Mouse (Mus musculus): Measurements from ENCODE around the gene Usp35. TPM values are rescaled to one million over a fixed set of nuclear protein-coding genes. Genes with fewer than 3 reads are reported as not detected.

Gene Usp35
- polyA plus RNA-seq, 1 experiment from 2014 or later: 2.1 TPM

DNA sequence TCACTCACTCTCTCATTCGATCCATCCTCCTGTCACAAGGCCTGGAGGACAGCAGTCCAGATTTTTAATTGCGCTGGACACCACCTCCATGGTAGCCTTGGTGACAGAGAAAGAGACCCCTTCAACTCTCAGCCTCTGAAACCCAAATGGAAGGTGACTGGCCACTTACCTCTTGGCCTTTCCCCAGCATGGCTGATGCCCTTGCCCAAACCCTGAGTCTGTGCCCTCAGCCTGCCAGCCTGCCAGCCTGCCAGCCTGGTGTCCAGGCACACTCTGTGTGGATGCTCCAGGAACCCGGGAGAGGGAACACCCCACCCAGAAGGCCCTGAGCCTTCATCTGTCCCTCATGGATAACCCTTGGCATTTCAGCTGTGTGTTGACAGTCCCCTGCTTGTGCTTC is 2.1 kb downstream of the Usp35 start:
- Histone ChIP-seq H3K4me2 (no peak overlapping the region), H3K4me3 (ENCODE audit: low read depth, low read length) (no peak overlapping the region), H3K27me3 (ENCODE audit: insufficient read depth, low read length) (peaks cover 26% of the 10 kb centered on the region), H3K9me3 (ENCODE audit: low read depth, low read length) (no peaks in the 10 kb centered on the region), H3K27ac (ENCODE audit: low read depth) (no peak overlapping the region), H3K4me1 (ENCODE audit: insufficient read depth) (peaks cover 7% of the 10 kb centered on the region), H3K9ac (no peak overlapping the region), H3K36me3 (ENCODE audit: insufficient read depth) (no peaks in the 10 kb centered on the region)
- TF ChIP-seq CTCF (IDR thresholded peaks at IDR 0.05; ENCODE audit: low read depth): no peak
- WGBS: 80% methylated on average over 3 of the region's 3 CpGs
- DNase-seq (no peak), ATAC-seq (ENCODE audit: insufficient read depth) (no peak)

DNA sequence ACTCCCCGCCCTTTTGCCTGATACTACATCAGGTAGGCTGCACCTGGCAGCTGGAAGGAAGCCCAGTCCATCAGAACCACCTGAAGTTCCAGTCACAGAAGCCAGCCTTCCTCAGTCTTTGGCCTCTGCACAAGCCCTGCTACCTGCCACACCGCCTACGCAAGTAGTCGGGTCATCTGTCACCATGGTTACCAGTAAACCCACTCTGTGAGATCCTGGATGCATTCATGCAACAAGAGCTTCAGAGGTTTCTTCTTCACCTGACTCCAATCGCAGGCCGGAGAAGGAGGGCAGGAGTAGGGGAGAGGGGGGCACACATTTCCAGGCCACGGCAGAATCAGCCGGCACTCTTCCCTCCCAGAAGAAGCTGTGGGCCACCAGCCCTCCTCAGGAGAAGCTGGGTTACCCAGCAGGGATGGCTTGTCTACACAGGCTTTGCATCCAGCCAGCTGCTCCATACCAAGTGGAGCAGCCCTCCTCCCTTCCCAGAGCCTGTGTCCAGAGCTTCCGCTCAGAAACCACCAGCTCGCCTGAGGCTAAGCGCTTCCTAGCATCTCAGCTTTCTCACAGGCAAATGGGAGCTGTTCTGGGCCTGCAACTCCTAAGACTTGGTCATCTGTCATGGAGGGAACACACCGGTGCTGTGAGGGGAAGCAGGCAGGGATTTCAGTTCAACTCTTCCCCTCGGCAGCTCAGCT is 2.8 kb downstream of the Usp35 start:
- 67% methylated on average over 13 of the region's 13 CpGs for WGBS
- Histone ChIP-seq H3K4me2 (no peak overlapping the region), H3K9ac (no peak overlapping the region), H3K4me1 (ENCODE audit: insufficient read depth) (peaks cover 7% of the 10 kb centered on the region), H3K9me3 (ENCODE audit: low read depth, low read length) (no peaks in the 10 kb centered on the region), H3K36me3 (ENCODE audit: insufficient read depth) (no peaks in the 10 kb centered on the region), H3K4me3 (ENCODE audit: low read depth, low read length) (no peak overlapping the region), H3K27ac (ENCODE audit: low read depth) (no peak overlapping the region), H3K27me3 (ENCODE audit: insufficient read depth, low read length) (peaks cover 32% of the 10 kb centered on the region)
- no peak for DNase-seq
- no peak for ATAC-seq (ENCODE audit: insufficient read depth)
- no peak for TF ChIP-seq CTCF (IDR thresholded peaks at IDR 0.05; ENCODE audit: low read depth)

DNA sequence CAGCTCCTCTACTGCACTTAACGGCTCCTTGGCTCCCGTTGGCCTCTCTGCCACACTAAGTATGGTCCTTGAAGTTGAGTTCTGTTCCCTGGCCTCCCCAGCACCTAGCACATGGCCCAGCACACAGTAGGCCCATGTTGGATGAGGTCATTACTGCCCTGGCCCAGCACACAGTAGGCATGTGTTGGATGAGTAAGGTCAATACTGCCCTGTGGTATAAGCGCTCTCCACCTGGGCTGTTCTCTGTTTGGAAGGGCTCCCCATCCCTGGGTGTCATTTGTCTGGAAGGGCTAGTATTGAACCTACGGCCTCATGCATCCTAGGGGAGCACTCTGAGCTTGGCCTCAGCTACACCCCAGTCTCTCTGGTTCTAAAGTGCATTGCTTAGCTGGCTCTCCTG is 4.4 kb downstream of the Usp35 start:
- no peak for TF ChIP-seq CTCF (IDR thresholded peaks at IDR 0.05; ENCODE audit: low read depth)
- no peak overlapping the region for H3K4me2 ChIP-seq
- H3K27ac ChIP-seq (ENCODE audit: low read depth): no peak overlapping the region
- ATAC-seq (ENCODE audit: insufficient read depth) (no peak), DNase-seq (no peak)
- H3K27me3 ChIP-seq (ENCODE audit: insufficient read depth, low read length): peaks cover 33% of the 10 kb centered on the region
- H3K9ac ChIP-seq: no peak overlapping the region
- H3K9me3 ChIP-seq (ENCODE audit: low read depth, low read length): no peaks in the 10 kb centered on the region
- no peak overlapping the region for H3K4me3 ChIP-seq (ENCODE audit: low read depth, low read length)
- H3K4me1 ChIP-seq (ENCODE audit: insufficient read depth): no peaks in the 10 kb centered on the region; the same call in none of the 2 replicates
- H3K36me3 ChIP-seq (ENCODE audit: insufficient read depth): no peaks in the 10 kb centered on the region
- whole genome bisulfite sequencing: 89% methylated on average over 4 of the region's 4 CpGs

DNA sequence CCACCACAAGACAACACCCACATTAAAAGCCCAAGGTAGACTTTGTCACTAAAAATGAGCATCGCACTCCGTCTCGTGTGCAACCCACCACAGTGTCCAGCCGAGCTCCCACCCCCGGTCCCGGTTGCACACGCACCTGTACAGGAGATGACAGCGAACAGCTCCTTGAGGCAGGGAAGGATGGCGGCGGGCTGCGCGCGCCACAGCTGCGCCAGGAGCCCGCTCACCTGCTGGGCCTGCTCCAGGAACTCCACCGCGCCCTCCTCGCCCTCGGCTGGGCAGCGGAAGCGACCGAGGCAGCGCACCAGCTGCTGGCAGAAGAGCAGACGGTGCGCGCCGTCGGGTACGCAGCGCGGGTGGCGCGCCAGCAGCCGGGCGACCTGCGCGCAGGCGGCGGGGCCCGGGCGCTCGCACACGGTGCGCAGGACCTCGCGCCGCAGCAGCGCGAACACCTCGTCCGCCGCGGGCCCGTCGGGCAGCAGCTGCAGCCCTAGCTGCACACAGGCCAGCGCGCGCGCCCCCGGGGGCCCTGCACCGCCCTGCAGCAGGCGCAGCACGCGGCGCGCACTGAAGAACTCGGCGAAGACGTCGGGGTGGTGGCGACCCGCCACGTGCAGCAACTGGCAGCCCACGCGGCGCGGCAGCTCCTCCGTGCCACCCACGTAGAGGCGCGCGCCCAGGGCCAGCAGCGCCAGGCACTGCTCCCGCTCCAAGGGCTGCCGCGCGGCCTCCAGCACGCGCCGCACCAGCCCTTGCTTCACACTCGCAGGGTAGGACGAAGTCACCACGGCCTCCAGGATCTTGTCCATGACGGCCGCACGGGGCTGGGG is 6.4 kb downstream of the Usp35 start:
- ATAC-seq (ENCODE audit: insufficient read depth) (peak; percentile 67), DNase-seq (peak; percentile 58)
- no peak overlapping the region for H3K27ac ChIP-seq (ENCODE audit: low read depth)
- H3K36me3 ChIP-seq (ENCODE audit: insufficient read depth): no peaks in the 10 kb centered on the region
- no peak for TF ChIP-seq CTCF (IDR thresholded peaks at IDR 0.05; ENCODE audit: low read depth)
- peaks cover 33% of the 10 kb centered on the region for H3K27me3 ChIP-seq (ENCODE audit: insufficient read depth, low read length)
- no peaks in the 10 kb centered on the region for H3K4me1 ChIP-seq (ENCODE audit: insufficient read depth)
- H3K4me2 ChIP-seq: peak overlapping the region; percentile 65
- H3K4me3 ChIP-seq (ENCODE audit: low read depth, low read length): peak overlapping the region; percentile 38
- H3K9me3 ChIP-seq (ENCODE audit: low read depth, low read length): no peaks in the 10 kb centered on the region
- 0 out of 2 replicates have a peak overlapping the region, but pooled peaks have one; percentile 9 for H3K9ac ChIP-seq
- 8% methylated on average over 96 of the region's 96 CpGs for WGBS

DNA sequence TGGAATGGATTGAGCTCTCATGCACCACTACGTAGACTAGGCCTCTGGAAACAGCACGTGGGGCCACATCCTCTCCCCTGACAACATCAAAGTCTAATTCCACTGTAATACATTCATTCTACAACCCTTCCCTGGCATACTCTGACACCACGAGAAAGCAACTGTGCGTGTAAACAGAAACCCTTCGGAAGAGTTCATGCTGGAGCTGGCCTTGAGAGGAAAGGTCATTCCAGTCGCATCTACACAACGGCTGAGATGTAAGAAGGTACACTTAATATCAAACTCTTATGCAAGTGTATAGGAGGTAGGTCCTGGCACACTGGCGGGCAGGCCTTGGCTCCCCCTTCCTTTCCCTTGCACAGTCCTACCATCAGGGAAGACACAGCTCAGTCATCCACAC is 7.5 kb downstream of the Usp35 start:
- no peaks in the 10 kb centered on the region for H3K36me3 ChIP-seq (ENCODE audit: insufficient read depth)
- no peaks in the 10 kb centered on the region for H3K9me3 ChIP-seq (ENCODE audit: low read depth, low read length)
- DNase-seq (no peak), ATAC-seq (ENCODE audit: insufficient read depth) (no peak)
- no peak overlapping the region for H3K27ac ChIP-seq (ENCODE audit: low read depth)
- no peaks in the 10 kb centered on the region for H3K4me1 ChIP-seq (ENCODE audit: insufficient read depth)
- no peak overlapping the region for H3K9ac ChIP-seq
- 83% methylated on average over 8 of the region's 8 CpGs for WGBS
- no peak overlapping the region for H3K4me3 ChIP-seq (ENCODE audit: low read depth, low read length)
- no peak overlapping the region for H3K4me2 ChIP-seq
- TF ChIP-seq CTCF (IDR thresholded peaks at IDR 0.05; ENCODE audit: low read depth): no peak
- peaks cover 33% of the 10 kb centered on the region for H3K27me3 ChIP-seq (ENCODE audit: insufficient read depth, low read length)

DNA sequence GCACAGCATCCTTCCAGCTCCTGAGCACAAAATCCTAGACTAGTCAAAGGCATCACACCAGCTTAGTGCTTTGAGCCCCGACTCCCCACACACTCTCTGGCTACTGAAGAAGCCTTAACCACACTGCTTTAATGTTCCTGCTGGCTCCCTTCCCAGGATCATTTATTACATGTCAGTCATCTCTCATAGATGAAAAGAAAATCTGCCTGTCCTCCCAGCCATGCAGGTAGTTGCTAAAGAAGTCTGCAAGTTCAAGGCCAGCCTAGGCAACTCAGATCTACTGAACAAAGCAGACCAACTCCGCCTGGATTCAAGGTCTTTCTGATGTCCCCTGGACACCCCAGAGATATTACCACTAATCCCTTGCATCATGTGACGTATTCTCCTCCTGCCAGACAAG is 14.1 kb downstream of the Usp35 start:
- Histone ChIP-seq H3K9ac (no peak overlapping the region), H3K4me2 (no peak overlapping the region), H3K36me3 (ENCODE audit: insufficient read depth) (no peaks in the 10 kb centered on the region), H3K4me1 (ENCODE audit: insufficient read depth) (no peaks in the 10 kb centered on the region), H3K27me3 (ENCODE audit: insufficient read depth, low read length) (no peaks in the 10 kb centered on the region), H3K4me3 (ENCODE audit: low read depth, low read length) (no peak overlapping the region), H3K27ac (ENCODE audit: low read depth) (no peak overlapping the region), H3K9me3 (ENCODE audit: low read depth, low read length) (no peaks in the 10 kb centered on the region)
- ATAC-seq (ENCODE audit: insufficient read depth): no peak
- DNase-seq: no peak
- 73% methylated on average over 3 of the region's 3 CpGs for WGBS
- no peak for TF ChIP-seq CTCF (IDR thresholded peaks at IDR 0.05; ENCODE audit: low read depth)

DNA sequence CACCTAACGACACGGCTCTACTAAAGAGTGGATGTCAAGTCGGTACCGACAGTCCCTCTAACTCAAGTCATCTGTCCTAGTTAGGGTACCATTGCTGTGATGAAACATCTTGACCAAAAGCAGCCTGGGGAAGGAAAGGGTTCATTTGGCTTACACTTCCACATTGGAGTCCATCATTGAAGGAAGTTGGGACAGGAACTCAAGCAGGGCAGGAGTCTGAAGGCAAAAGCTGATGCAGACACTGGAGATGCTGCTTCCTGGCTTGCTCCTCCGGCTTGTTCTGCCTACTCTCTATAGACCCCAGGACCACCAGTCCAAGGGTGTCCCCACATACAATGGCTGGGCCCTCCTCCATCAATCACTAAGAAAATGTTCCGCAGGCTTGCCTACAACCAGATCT is 16.2 kb downstream of the Usp35 start:
- TF ChIP-seq CTCF (IDR thresholded peaks at IDR 0.05; ENCODE audit: low read depth): no peak
- no peak overlapping the region for H3K27ac ChIP-seq (ENCODE audit: low read depth)
- H3K4me1 ChIP-seq (ENCODE audit: insufficient read depth): no peaks in the 10 kb centered on the region
- H3K27me3 ChIP-seq (ENCODE audit: insufficient read depth, low read length): no peaks in the 10 kb centered on the region
- no peaks in the 10 kb centered on the region for H3K9me3 ChIP-seq (ENCODE audit: low read depth, low read length)
- WGBS: 86% methylated on average over 6 of the region's 6 CpGs
- H3K4me2 ChIP-seq: no peak overlapping the region
- DNase-seq (no peak), ATAC-seq (ENCODE audit: insufficient read depth) (no peak)
- no peak overlapping the region for H3K4me3 ChIP-seq (ENCODE audit: low read depth, low read length)
- no peak overlapping the region for H3K9ac ChIP-seq
- peaks cover 9% of the 10 kb centered on the region for H3K36me3 ChIP-seq (ENCODE audit: insufficient read depth)
